Mouse (Mus musculus) thymus, adult 18-20 months (tissue): ENCODE measurements at regions not wholly inside any gene's neighbourhood (a gene's known extent, or its start where the extent isn't known, plus 50 kb on each side); places are given as distances from the start of the nearest gene placed in this dataset.

Source experiments
- DNase-seq, 2 experiments: peaks; one replicate each; pipeline ENCODE4 v3.0.0; 2022; ENCODE audit warnings: mixed read lengths in 2 of 2

GRCm38 (mm10) chr15:62064399-62064798 lies 1141.6 kb upstream of the A1bg start:
- no peak for DNase-seq

- no peak for DNase-seq
These were observed 1134.6 kb upstream of the A1bg start for GRCm38 (mm10) chr15:62057449-62057848.

GRCm38 (mm10) chr15:62056889-62057288 lies 1134.1 kb upstream of the A1bg start:
- DNase-seq: no peak

GRCm38 (mm10) chr15:62056401-62056800 lies 1133.6 kb upstream of the A1bg start:
- DNase-seq: no peak

DNA sequence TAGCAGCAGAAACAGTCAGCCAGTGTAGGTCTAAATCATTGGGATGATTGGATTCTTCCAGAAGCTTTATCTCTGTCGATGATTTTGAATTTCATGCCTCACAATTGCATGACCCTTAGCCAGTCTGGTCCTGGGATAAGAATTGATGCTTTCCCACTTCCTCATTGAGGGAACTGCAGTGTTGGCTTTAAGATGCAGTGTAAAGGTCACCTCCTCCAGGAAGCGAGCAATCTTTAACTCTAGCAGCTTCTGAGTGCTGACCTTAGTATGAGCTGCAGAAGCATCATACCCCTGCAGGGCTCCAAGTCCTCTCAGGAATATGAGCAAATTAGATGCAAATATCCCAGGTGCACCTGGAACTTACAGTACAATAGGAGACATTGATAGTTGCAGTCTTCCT lies 1132.2 kb upstream of the A1bg start:
- DNase-seq: no peak

DNA sequence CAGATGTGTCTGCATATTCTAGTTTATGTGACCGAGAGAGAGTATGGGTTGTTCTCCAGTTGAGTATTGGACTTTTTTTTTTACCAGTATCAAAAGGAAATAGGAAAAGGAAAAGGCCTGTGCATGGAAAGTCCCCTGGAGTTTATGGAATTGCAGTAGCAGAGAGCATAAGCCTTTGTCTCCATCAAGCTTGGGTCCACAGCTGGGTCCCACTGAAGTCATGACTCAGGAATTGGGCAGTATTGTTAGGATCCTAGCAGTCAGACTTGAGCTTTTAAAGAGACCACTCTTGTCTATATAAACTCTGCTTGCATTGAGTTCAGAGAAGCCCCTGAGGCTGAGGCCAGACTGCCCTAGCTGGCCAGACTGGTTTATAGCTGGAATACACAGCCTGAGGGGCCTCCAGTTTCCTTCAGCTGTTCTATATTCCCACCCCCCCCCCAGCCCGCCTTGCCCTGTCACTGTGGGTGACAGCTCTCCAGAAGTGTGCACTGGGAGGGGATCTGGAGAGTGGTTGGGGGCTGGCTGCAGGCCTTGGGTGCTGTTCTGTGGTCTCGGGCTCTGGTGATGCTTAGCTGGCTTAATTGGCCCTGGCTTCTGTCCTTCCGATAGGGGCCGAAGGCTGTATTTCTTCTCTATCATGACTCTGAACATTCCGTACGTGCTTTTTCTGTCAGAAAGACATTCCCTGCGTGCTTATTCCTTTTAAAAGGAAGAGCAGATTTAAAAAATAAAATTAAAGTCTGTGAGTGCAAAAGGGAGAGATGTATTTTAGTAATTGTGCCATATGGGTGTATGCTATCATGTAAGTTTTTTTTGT lies 1130.8 kb upstream of the A1bg start:
- DNase-seq: no peak

DNA sequence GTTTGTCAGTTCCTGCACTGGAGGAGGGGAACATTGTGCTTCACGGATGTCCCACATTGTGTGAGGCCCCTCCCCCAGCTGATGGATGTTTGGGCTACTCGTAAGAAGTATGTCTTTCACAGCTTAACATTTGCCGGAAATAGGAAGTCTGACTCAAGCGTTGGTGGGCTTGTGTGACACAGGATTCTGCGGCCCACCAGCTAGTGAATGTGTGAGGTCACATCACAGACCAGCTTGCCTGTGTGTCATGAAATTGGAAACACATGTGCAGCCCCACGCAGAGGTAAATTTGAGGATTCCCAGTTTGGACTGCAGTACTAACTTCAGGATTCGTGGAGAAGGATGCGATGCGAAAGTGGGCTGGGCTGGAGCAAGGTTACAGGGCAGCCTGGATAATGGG lies 1126.6 kb upstream of the A1bg start:
- no peak for DNase-seq

GRCm38 (mm10) chr15:62048981-62049380 lies 1126.2 kb upstream of the A1bg start:
- no peak for DNase-seq

DNA sequence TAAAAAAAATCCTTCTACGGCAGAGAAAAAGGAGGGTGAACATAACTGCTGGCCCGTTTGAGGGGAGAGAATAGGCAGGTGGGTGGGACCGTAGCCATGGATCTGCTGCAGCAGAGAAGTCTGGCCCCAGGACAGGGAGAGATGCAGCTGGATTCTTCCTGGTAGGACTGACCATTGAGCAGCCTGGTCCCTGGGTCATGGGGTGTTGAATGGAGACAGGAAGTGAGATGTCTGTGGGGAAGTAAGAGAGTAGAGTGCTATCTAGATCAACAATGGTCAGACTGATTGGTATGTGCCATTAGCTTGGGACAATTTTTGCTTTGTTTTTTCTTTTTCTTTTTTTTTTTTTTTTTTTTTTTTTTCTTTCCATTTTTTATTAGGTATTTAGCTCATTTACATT lies 1123.5 kb upstream of the A1bg start:
- no peak for DNase-seq

DNA sequence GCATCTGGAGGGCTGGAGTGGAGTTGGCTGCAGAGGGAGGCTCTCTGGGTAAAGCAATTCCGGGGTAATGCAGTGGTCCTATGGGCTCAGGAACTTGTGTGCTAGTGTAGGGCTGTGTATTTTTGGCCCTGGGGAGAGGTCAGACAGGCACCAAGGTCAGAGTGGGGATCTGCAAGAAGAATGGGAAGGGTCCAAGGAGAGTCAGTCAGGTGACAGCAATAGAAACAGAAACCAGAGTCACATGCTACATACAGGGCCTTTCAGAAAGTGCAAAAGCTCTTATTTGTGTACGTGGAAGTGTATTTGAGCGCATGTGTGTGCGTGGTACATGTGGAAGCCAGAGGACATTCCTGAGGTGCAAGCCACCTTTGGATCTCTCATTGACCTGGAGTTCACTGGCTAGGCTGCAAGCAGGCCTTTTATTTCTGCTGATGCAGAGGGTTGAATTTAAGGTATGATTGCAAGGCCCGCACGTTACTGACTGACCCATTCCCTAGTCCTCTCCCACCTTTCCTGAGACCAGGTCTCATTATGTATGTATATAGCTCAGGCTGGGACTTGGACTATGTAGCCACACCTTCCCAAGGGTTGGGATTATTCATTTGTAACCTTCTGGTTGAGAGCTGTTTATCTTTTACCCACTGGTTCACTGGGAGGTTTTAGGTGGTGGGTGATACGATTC lies 1122.0 kb upstream of the A1bg start:
- no peak for DNase-seq

DNA sequence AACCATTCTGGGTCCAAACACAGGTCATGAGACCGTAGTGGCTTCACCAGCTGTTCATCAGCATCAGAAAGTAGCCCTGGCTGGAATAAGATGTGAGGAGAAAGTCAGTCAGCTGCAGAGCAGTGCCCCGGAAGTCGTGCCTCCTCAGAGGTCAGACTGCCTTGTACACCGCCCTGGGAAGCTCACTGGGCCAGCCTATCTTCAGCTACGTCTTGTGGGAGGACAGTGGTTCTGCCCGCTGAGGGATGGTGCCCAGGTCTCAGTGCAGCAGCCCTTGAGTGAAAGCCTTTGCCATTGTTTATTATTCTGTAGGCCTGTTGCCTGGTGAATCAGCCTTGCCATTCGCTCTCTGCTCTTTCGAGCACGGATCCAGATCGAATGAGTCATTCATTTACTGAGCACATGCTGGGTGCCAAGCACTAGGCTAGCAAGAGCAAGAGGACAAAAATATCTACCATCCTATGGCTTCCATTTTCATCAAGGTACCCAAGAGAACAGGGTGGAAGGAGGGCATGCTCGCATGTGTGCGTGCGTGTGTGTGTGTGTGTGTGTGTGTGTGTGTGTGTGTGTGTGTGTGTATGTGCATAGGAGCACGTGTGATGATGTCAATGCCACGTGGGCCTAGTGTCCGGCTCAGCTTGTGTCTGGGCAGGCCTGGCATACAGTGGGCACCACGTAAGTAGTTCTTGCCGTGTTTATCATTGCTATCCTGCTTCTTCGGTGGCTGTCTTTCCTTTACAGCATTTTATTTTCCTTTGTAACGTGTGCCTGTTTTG lies 1121.0 kb upstream of the A1bg start:
- no peak for DNase-seq

DNA sequence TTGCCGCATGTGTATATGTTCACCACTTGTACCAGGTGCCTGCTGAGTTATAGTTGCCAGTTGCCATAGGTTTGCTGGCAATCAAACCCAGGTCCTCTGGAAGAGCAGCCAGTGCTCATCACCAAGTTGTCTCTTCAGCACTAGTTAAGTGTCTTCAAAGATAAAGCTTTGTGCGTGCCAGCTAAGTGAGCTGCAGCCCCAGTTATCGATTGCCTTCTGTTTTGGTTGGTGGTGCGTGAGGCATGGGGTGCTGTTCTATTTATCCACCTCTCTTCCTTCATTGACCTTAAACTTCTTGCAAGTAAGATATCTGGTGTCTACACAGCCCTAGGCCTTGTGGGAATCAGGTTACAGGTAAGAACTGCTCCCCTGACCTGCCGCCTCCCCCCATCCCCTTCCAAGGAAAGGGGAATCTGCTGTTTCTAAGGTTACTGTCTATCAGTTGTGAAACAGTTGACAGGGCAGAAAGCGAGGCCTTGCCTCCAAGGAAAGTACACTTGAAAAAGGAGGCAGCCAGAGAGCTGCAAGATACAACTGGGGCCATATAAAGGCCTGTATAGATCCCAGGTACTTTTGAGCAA lies 1120.2 kb upstream of the A1bg start:
- no peak for DNase-seq
